Mouse (Mus musculus) fat pad, adult 2 months (tissue): ENCODE data around the gene Hic1.

Experiments
- DNase-seq: peaks from one replicate; pipeline ENCODE4 v3.0.0-alpha.2; 2011; ENCODE audit warnings: low read depth, low spot score; ENCODE audit errors: extremely low read depth

The Hic1 gene

DNA sequence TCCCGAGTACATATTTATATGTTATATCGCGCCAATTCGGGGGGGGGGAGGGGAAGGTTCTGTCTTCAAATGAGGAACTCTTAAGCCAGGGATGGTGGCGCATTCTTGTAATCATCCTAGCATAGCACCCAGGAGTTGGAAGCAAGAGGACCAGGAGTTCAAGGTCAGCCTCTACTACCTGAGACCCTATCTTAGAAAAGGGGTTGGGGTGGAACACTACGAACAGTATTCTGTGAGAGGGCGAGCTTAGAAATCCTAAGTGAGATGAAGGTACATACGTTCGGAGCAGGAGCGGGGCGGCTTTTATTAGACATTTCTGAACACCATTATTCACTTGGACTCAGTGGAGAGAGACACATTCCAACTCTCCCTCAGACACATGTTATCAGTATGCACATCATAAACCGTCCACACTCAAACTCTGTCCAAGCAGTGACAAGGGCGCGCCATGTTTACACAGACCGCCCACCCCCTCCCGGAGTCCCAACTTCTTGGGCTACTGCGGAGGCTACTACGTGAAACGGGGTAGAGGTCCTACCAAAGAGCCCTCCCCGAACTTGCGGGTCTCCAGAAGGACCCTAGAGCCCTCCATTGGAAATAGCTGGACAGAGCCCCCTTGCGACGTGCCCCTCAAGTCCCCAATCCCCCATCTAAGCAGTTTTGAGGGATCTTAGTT lies at the start of gene Hic1:
Hic1 (minus strand) TSS at position 115 of the 676 bp plus-strand sequence.
- DNase-seq = no peak

DNA sequence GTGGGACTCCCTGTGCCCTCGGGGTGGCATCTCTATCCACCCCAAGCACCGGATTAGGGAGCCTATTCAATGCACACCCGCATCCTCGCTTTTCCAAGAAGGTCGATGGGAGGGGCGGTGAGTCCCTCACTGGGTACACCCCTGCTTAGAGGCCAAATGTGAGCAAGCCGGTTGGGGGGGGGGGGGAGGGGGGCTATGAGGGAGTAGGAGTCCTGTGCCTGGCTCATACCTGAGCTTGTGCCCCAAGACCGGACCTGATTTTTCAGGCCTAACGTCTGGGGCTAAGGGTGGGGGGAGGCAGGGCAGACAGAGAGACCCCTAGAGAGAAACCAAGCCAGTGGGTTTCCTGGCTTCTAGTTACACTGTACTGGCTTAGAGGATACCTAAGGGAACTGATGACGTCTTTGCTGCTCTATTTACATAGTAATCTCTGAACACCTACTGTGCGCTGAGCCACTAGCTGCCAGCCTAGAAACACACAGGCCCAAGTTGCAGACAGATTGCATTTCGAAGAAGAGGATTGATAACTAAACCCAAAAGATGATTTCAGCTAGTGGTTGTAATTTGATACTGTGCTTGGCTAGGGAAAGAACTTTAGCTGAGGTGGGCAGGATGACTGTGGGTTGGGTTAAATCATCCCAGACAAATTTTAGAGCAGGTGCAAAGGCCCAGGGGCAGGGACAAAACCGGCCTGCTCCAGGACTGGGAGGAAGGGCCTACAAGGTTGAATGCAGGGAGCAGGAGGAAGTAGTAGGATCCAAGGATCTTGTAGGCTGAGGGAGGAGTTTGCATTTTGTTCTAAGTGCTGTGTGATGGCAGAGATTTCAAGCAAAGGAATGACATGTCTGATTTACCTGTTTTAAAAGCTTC lies 45.0 kb upstream of the Hic1 start:
- no peak for DNase-seq

DNA sequence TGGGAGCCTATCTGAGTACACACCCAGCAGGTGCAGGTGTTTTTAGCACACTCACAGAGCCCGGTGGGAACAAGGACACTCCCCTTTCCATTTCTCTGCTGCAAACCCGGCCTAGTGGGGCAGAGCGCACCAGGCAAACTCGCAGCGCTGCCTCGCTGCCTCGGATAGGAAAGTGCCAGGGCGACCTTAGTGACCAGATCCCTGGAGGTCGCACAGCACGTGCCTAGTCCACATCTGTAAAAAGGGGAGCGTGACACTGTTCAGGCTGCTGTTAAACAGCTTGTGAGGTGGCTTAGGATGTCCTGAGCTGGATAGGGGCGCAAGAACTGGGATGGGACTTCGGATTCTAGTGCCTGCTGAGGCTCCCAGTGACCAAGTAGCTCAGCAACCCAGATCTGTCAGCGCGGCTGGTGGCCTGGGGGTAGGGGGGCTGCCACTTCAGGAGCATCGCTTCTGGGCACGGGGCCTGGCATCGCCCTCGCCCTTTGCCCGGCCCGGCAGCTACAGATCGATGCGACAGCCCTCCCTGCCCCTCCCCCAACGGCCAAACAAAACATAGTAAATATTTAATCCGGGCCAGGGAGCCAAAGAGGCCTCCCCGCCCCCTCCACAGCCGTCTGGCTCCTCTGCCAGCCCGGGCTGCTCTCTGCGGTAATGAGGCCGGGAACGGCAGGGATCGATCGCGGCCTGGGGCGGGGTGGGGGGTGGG lies 44.2 kb upstream of the Hic1 start:
- DNase-seq = no peak

DNA sequence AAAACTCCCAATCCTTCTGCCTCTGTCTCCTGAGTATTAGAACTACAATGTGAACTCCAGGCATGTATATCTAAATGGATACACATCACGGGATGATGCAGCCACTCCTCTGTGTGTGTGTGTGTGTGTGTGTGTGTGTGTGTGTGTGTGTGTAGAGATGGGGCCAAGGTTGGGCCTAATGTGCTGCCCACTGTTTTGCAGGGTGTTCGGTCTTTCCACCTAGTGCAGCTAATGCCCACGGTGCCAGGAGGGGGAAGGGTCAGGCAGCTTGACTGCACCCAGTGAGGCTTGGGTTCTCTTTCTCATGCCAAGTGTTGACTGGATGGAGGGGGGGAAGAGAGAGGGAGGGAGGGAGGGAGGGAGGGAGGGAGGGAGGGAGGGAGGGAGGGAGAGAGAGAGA lies 43.6 kb upstream of the Hic1 start:
- no peak for DNase-seq

DNA sequence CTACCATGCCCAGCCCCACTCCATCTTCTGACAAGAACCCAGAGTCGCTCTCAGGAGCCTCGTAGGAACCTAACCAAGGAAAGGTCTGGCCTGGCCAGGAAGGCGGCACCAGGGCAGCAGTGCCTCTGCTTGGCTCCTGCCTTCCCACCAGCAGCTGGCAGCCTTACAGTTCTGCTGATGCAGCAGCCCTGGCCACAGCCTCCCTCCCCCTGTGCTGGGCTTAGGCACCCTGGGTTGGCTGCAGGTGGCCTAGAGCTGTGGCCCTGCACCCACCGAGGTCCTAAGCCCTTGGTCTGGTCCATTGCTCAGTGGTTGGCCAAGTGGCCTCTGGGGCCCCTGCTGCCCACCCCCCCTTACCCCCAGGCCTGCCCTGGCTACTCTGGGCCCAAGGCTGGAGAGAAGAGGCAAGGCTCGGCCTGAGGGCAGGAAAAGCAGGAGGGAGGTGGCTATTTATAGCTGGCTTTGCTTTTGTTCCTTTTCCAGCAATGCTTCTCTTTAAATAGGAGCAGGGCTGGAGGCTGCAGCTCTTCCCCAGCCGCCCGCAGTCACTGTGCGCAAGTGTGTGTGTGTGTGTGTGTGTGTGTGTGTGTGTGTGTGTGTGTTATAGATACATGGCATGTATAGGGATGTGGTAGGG lies 42.8 kb upstream of the Hic1 start:
- DNase-seq = no peak

DNA sequence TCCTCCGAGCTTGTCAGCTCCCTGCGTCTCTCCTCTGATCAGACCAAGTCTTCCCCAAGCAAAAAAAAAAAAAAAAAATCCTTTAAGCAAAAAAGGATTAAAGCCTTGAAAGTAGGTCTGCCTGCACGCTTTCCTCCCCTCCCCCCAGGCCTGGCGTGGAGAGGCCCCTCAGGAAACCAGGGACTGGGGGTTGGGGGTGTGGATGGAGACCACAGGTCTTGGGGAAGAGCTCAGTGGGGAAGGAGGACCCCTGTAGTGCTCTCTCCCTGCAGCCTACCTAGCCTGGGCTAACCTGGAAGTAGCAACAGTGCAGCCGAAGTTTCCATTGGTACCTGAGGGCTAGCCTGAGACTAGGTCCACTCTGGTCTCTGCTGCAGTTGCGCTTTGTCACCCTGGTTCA lies 41.4 kb upstream of the Hic1 start:
- no peak for DNase-seq

DNA sequence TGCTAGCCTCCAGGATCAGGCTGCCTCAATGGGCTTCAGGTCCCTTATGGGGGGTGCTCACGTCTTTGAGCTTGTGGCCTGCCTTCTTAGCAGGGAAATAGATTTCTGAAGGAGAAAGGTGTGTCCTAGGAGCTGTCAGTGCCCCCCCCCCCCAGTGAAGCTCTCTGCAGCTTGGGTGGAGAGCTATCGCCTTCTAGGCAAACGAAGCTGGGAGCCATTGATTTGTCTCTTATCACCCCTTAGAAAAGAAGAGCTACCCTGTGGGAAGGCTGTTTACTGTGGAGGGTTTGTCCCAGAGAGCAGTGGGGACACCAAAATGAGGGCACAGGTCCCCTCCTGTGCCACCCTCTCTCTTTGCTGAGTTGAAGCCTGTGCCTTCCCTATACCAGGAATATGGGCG lies 40.8 kb upstream of the Hic1 start:
- no peak for DNase-seq

DNA sequence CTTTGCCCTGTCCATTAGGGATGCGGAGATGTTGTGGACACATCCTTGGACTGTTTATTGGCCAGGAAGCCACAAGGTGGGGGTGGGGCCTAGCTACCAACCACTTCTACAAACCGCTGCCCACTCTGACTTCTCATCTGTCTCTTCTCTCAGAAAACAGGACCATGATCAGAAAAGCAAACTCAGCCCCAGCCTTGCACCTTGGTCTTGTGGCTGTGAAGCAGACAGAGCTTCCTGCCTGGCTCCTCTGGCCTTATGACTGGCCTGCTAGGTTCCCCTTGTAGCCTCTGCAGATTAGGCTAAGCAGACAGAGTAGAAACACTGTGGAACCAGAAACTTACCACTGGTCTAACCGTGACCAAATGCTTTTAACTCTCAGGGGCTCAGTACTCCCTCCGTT lies 40.0 kb upstream of the Hic1 start:
- no peak for DNase-seq

DNA sequence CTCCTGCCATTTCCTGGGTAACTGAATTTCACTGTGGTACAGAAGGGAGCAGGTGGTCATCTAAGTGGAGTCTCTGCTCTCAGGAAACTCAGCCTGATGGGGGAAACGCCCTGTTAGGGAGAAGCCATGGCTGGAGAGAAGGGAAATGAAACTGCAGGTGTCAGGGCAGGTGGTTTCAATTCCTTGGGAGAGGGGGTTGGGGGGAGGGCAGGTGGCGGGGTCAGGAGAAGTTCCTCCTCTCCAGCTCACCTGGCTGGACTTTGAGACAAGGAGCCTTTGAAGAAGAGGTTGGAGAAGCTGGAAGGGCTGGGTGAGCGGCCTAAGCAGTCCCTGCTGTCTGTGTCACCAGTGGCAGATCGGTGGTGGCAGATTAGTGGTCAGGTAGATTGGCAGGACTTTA lies 37.0 kb upstream of the Hic1 start:
- no peak for DNase-seq

DNA sequence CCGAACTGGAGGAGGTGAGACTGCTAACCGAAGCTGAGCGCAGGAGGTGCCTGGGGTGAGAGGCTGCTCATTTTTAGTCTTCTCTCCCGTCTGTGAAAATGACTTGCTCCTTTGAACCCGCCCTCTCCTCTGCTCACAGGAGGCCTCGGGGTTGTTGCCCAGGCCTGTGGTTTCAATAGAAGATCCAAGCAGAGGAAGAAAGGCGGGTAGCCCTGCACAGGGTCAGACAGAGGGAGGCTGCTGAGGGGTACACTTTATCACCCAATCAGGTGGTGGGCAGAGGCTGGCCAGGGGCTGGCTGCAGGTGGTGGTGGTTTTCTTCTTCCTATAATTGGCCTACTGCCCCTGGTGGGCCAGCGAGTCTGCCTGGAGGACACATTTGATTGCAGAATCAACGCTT lies 35.2 kb upstream of the Hic1 start:
- no peak for DNase-seq

DNA sequence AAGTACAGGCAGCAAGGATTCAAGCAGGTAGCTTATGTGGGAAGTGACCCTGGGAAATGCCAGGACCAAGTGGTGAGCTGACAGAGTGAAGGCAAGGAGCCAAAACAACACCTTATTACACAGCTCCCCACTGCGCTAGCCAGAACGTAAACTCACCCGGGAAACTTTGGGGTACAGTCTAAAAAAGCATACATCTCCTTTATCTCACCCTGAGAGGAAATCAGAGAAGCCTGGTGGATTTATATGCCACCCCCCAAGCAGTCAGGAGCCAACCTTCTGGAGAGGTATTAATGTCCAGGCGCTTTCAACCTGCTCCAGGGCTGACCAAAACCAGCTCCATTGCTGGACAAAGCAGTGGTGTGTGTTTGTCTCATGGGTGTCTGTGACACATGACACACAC lies 34.6 kb upstream of the Hic1 start:
- no peak for DNase-seq

DNA sequence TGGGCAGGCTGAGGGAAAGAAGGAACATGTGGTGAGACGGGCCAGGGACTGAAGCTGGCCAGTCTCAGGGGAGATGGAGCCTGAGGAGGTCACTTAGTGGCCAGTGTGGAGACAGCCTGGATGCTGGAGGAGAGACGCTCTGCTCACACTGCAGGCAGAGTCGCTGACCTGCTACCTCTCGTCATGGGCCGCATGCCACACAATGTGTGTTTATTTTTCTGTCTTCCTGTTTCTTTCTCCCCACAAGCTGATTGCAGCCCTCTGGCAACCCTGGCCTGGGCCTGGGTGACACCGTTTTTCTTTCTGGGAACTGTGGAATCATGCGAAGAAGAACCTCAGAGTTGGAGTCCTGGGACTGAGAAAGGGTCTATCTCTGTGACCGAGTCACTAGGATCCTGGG lies 32.4 kb upstream of the Hic1 start:
- no peak for DNase-seq

DNA sequence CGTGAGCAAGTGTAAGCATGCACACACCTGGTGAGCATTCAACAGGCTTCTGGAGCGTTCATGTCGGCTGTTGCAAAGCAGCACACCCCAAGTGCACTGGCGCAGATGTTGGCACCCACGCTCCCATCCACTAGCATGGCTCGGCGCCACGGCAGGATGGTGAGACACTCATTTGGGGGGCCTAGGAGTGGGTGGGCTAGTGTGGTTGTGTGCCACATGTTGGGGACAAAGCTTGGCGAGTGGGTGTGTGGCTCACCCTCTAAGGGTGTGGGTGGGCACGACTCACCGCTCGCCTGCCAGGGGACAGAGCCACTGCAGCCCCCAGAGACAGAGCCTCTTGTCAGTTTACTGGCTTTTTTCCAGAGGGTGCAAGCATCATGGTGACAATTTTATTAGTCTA lies 31.6 kb upstream of the Hic1 start:
- DNase-seq = no peak

DNA sequence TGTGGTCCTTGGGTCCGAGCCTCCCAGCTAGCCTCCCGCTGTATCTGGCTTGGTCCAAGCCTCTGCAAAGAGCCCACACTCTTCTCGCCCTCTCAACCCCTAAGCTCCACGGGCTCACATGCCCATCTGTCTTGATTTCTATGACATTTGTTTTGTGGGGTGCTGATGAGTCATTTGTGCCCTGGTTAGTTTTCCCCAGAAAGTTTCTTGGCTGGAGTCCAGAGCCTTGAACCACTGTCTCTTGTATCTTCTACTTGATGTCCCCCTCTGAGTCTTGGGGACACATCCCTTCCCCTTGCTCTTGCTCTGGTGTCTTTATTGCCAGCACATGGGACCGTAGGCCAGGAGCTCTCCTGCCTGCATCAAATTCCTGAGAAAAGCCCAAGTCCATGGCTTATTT lies 30.6 kb upstream of the Hic1 start:
- no peak for DNase-seq

DNA sequence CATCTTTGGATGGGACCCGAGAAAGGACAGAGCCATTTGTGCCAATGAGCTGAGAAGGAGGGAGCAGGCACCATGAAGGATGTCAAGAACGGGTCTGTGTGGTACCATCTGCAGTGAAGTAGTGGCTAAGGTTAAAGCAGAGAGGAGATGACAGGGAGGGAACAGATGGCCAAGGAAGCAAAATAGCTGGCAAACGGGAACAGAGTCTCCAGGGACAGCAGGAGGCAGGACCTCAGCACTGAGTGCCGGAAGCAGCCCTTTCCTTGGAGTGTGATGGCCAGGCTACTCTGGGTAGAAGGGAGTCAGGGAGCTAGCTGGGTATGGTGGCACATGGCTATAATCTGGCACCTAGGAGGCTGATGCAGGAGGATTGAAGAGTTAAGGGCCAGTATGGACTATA lies 29.5 kb upstream of the Hic1 start:
- no peak for DNase-seq

DNA sequence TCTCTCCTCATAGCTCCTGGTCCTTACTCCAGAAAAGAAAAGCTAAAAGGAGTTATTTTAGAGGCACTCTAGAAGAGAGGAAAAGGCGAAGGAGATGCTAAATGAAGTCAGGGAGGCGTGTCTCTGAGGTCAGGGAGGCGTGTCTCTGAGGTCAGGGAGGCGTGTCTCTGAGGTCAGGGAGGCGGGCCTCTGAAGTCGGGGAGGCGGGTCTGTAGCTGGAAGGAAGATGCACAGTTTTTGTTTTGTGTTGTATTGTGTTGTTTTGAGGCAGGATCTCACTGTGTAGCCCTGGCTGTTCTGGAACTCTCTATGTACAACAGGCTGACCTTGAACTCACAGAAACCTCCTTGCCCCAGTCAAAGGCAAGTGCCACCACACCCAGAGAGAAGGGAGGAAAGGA lies 28.6 kb upstream of the Hic1 start:
- DNase-seq = no peak

DNA sequence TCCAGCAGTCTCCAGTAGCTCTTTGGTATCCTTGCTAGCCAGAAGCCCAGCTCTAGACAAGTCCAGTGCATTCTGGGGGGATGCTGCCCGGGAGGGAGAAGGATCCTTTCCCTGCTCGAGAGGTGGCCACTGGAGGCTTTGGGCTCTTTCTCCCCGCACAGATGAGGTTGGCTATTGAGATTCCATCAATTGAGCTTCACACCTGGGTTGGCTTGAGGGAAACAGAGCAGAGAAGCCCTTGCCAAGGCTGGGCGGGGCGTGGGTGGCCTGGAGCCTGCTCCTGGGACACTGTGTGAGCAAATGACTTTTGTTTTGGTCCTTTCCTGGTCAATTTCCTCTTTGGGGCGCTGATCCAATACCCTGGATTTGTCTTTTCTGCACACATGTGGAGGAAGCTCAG lies 26.8 kb upstream of the Hic1 start:
- DNase-seq = no peak

DNA sequence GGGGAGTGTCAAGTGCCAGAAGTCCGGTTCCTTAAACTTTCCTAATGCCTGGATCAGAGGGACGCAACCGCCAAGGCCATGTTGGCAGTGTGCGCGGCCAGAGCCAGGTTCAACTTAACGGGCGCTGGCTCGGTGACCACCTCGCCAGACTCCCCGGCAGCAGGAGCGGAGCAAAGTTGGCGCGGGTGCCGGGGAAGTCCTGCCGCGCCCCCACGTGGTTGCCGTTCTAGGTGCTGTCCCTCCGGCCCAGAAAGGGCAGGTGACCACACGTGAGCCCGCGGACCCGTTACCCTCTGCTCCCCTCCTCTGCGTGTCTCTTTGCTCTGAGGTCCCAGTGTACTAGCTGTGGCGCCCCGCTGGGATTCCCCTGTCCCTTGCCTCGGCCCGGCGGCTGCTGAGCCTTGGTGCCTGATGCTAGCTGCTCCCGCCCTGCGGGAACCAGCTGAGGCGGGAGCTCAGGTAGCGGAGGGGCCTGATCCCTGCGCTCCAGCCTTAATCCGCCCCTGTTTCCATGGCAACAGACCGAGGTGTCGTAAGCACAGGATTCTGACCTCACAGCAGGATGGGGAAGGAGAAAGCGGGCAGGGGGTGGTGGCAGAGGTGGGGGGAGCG lies 25.6 kb upstream of the Hic1 start:
- no peak for DNase-seq

DNA sequence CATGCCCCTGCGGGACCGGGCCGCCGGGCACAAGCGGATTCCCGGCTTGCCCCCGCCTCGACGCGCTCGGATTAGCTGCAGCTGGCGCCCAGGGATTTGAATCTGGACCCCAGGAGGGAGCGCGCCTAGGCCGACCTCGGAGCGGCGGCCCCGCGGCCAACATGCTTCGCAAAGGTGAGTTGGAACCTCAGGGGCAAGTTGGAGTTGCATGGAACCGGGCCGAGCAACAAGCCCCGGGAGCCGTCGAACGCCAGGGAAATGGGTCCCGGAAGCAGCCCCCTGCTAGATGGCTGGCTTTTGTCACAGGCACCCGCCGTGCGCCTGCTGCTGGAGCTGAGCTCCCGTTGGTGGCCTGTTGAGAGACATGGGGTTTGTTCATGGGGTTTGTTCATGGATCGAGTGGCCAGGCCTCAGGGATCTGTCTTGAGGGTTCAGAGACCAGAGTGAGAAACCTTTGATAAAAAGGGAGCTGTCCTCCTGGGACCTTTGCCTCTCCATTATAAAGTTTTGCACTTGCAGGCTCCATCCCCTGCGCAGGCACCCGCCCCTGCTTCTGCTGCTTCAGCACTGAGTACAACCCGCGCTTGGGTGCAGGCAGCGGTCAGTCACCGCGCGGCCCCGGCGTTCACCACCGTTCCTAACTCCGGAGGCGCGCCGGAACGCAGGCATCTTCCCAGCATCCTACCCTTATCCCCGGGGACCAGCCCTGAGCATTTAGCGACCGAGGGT lies 25.0 kb upstream of the Hic1 start:
- DNase-seq = no peak

DNA sequence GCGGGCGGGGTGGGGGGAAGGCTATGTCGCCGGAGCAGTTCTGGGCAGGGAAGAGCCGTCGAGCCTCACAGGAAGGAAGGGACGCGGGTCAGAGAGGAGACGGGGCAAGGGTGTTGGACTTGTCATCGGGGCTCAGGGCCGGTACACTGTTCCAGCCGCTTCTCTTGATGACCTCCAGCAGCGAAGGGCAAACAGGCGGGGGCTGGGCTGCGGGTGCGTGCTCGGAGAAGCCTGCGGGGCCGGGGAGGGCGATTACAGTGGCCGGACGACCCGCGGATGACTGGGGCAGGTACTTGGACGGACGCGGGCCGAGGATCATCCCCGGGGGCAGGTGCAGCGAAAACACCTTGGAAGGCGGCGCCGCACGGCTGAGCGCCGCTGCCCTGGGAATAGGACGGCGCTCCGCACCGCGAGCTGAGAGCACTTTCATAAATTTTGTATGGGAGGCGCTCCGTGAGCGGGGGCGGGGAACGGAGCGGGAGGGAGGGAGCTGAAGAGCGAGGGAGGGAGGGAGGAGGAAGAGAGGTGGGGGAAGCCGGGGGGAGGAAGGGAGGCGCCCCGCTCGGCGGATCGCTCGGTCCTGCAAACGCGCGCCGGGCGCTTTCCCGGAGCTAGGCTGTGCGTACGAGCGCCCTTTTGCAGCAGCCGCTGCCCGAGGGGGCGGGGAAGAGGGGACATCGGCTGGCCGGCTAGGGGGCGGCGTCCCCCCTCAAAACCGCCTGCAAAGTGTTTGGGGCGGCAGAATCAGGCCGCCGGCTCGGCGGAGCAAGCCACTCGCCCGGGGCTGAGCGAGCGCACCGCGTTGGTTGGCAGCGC lies 24.1 kb upstream of the Hic1 start, which contains the start of gene Rtn4rl1:
Rtn4rl1 (plus strand) TSS at position 528 of the 816 bp plus-strand sequence.
- DNase-seq = no peak
